Mouse (Mus musculus): ENCODE measurements around the gene Cenpv.

- TF ChIP-seq CTCF (IDR thresholded peaks at IDR 0.05; ENCODE audit: low read depth) (no peak), EP300 (IDR thresholded peaks at IDR 0.05; ENCODE audit: low read depth) (no peak)
Observed at GRCm38 (mm10) chr11:62537590-62537989, 1.5 kb downstream of the Cenpv start.
